Mouse (Mus musculus) v-Abl transformed pro-B cells (cell line): ENCODE data around the gene Zfp316.

ENCODE experiments used
- in situ Hi-C, 2 experiments: fragments of 400-800 bp; cut with MboI; formaldehyde crosslinking; loops; one replicate each; pipeline ENCODE4 v1.15.1; 2025; ENCODE audit not compliant: unreplicated experiment in 2 of 2

The Zfp316 gene

DNA sequence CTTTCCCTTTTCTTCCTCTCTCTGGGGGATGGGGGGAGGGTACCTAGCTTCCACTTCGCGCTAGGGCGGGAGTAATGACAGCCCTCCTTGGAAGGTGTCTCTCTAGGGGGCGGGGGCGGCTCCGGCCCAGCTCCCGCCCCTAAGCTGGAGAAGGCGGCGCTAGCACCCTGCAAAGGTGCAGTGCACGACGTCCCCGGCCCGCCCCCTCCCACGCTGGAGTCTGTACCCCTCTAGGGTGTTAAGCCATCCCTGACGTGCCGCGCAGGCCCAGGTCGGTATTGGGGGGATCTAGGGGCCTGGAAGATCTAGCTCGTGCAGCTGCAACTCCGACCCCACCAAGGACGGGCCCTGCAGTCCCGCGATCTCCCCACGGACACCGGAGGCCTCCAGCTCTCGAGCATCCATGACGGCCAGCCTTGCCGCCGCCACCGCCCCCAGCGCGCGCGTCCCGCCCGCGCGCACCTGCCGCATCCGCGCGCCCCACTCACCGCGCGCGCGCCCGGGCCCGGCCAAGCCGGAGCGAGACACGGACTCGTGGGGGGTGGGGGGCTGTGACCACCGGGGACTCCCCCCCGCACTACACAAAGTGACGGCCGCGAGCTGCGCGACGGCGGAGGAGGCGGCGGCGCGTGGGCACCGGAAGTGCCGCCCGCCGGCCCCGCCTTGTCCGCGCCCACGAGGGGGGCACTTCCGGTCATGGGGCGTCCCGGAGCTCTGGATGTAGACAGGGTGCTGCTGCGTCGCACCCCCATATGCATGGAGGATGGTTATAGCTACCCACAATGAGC is at the start of gene Zfp316:
Gene Zfp316, minus strand, starts transcription at position 660 of the 788 bp plus-strand sequence.
- in situ Hi-C loops: no loop called here

DNA sequence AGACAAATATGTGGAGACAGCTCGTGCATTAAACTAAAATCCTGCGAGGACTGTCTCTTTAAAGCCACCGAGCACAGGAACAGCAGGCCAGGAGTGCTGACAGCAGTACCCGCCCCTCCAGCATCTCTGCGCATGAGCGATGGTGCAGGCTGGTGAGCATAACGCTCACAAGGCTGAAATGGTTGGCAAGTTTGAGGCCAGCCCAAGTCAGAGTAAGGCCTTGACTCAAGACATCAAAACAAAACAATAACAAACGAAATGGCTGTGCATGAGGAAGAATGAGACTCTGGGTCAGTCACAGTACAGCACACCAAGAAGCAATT is 47.4 kb upstream of the Zfp316 start:
- in situ Hi-C loops: loop anchor here (5.0 to 25.0 kb wide), 3 partner anchors 90 to 1445 kb away; partner anchors contain the start of genes Tmem130 (in 1 of the 2) and Trrap (in 1 of the 2)

DNA sequence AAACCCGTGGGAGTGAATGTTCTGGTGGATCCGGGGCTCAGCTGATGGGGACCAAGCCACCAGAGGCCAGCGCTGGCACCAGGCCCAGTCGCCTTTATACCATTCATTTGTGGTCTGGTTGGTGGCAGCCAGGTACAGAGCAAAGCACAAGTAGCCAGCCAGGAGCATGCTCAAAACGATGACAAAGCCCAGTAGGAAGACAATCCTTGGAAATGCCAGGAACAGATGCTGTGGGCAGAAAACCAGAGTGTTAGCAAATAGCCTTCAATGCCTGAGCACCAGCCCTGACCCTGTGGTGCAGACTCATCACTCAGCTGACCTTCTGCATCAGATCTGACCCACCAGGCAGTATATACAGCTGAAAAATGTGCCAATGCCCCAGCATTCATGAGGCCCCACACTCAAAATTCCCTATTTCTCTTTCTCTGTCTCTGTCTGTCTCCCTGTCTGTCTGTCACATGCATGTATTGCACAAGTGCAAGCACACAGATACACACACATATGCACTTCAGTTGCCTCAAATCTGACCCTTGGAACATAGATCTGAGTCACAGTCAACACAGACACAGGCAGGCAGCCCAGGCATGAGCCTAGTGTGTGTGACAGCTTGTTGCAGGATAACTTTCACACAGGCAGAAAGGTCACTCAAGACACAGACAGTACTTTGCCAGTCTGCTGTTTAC is 46.9 kb upstream of the Zfp316 start:
- in situ Hi-C loops: loop anchor here (5.0 to 25.0 kb wide), 3 partner anchors 91 to 1446 kb away; partner anchors contain the start of genes Tmem130 (in 1 of the 2) and Trrap (in 1 of the 2)

DNA sequence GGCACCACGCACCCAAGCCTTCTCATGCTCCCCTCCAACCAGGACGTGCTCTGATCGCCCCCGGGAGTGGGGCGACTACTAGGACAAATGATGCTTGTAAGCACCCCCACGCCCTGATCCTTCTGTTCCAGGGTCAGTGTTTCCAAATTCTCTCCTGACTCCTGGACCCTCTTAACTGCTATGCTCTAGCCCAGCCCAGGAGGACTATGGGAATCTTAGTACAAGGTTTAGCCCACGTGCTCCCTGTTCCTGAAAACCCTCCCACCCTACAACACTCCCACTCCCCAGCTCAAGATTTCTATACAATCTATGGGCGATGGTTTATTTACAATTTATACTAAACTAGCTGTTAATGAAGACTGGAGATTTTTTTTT is 45.7 kb upstream of the Zfp316 start:
- in situ Hi-C loops: loop anchor here (5.0 to 25.0 kb wide), 3 partner anchors 92 to 1447 kb away; partner anchors contain the start of genes Tmem130 (in 1 of the 2) and Trrap (in 1 of the 2)

DNA sequence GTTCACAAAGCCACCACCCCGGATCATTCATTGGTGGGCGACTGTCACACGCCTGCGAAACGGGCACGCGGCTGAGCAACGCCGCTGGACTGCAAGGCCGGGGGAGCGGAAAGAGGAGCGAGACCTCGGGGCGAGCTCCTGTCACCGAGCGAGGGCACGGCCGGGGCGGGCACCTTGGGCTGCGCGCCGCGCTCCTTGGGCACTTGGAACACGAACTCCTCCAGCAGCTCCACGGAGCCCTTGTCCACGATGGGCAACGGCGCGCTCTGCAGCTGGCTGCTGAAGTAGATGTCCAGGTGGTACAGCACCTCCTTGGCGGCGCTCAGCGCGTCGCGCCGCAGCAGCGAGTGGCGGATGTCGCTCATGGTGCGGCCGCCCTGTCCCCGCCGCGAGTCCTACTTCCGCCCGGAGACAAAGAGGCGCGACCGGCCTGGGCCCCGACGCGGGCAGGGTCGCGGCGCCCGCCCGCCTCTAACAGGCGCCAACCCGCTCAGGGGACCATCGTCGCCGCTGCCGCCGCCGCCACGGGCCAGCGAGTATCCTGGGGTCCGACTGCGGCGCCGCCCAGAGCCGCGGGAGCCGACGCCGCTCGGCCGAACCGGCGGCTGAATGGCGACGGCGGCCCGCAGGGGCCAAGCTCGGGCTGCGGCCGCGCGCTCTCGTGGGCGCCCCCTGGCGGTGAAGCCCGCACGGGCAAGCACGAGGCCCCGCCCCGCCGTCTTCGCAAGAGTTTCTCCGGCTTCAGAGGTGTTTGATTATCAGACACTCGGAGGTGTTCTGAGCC is 45.1 kb upstream of the Zfp316 start, which contains the start of gene E130309D02Rik:
Gene E130309D02Rik, minus strand, starts transcription at position 631 of the 784 bp plus-strand sequence.
- in situ Hi-C loops: loop anchor here (5.0 to 25.0 kb wide), 3 partner anchors 92 to 1447 kb away; partner anchors contain the start of genes Tmem130 (in 1 of the 2) and Trrap (in 1 of the 2)

DNA sequence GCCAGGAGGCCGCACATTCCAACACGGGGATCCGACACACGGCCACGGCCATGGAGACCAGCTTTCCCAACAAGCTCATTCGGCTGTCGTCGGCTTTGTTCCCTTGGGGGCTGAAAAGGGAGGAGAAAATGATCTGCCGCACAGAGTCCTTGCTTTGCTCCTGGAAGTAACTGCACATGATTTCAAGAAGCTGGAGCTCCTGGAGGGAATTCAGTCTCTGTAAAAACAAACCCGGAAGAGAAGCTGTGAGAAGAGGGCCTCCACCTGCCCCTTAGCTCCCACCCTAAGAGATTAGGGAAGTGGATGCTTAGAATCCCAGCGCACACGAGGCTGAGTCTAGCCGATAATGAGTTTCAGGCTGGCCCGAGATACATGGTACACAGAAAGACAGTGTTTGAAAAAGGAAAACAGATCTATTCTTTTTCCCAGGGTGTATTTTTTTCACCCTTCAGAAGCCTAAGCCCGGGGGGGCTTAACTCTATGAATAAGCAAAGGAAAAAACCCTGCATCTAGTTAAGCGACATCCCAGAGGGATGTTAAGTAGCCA is 44.4 kb upstream of the Zfp316 start:
- in situ Hi-C loops: loop anchor here (10.0 to 25.0 kb wide), 2 partner anchors 231 to 1448 kb away; partner anchors contain the start of genes Tmem130 (in 1 of the 2) and Trrap (in 1 of the 2)

DNA sequence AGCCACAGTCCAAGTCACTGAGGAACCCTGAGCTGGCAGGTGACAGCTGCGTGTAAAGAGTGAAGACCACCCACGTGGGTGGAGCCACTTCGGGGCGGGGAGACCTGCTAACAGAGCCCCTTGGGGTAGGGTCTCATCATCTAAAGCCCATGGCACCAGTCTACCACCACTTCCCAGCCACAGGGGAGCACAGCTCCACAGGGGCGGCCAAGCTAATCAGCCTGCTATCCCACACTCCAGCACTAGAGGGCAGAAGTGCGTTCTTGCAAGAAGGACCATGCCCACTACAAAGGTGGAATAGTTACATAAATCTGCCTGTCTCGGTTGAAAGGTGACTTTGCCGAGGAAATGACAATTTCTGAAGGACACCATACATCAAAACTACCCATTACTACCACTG is 42.1 kb upstream of the Zfp316 start:
- in situ Hi-C loops: loop anchor here (10.0 to 25.0 kb wide), 2 partner anchors 233 to 1450 kb away; partner anchors contain the start of genes Tmem130 (in 1 of the 2) and Trrap (in 1 of the 2)

DNA sequence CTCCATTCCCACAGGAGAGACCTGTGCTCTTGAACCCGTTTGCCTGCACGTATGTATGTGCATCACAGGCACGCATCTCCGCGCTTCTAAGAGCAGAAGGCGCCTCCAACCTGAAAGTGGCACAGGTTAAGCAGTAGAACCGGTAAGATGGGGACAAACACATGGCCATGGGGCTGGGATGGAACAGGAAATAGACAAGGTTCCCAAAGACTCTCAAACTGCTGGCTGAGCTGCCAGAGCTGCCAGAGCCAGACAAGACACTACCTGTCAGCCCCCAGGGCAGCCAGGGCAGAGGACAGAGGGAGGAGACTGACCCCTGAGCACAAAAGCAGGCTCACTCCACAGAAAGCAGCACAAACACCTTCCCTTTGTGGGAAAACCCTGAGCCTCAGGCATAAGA is 40.1 kb upstream of the Zfp316 start:
- in situ Hi-C loops: loop anchor here (10.0 to 25.0 kb wide), 3 partner anchors 235 to 1452 kb away; partner anchors contain the start of genes Tmem130 (in 1 of the 2) and Trrap (in 1 of the 2)

DNA sequence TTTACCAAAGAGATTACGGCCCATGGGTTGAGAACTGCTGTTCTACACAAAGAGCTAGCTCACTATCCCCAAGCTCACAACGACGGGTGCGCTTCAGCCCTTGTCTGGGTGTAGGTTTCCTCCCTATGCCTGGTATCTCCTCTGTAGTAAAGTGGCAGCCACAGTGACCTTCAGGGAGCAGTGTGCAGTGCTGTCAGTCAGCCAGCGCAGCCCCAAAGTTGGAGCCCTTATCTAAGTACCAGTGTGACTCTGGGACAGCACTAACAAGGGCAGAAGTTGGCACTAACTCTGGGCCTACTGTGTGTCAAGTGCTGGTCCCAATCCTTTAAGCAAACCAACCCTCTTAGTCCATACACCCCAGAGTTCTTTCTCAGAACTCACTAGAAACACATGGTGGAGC is 39.0 kb upstream of the Zfp316 start:
- in situ Hi-C loops: loop anchor here in 1 of 2 experiments (10.0 to 25.0 kb wide), 2 partner anchors 424 to 1453 kb away; partner anchors contain the start of genes Tmem130 and Trrap

DNA sequence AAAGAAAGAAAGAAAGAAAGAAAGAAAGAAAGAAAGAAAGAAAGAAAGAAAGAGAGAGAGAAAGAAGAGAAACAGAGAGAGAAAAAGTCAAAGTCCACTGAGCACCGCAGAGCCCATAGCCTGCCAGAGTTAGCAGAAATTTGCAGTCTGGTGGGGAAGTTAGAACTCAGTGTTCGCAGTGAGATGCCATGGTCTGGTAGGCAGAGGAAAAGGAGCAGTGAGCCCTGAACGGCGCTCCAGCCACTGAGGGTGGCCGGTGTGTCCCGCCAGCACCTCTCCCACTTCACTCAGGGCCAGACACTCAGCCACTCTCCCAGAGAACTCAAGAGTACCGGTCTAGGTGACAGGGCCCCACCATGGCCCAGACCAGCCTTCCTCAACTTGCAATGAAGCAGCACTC is 34.4 kb upstream of the Zfp316 start:
- in situ Hi-C loops: loop anchor here in 1 of 2 experiments (5.0 to 25.0 kb wide), 3 partner anchors 367 to 1458 kb away; partner anchors contain the start of genes Tmem130 and Trrap

DNA sequence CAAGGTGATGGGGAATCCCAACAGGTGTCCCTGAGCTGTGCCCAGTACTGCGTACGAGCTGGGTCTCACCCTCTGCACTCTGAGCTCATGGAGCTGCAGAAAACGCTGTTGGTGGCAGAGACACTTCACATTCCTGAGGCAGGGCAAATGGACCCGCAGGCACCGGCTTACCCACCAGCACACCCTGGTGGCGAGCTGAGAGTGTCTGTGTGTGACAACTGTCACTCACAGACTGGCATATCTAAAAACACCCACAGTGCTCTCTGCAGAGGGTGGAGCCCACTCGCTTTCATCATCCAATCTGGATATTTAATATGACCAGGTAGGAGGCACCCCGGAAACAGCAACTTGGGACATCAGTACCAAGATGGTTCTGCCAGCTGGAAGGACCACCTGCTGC is 31.5 kb upstream of the Zfp316 start:
- in situ Hi-C loops: loop anchor here in 1 of 2 experiments (5.0 to 25.0 kb wide), 3 partner anchors 364 to 1461 kb away; partner anchors contain the start of genes Tmem130 and Trrap

DNA sequence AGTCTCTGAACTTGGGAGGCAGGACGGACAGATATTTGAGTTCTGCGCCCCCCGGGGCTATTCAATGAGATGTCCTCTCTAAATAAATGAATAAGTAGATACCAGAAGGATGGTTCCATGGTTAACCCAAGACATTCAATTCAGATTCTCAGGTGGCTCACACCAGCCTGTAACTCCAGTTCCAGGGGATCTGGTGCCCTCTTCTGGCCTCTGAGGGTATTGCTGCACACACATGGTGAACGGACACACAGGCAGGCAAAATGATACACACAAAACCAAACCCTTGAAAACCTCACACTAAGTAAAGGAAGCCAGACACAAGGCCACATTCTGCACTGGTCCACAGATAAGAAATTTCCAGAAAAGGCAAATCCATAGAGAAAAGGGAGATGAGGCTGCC is 29.9 kb upstream of the Zfp316 start:
- in situ Hi-C loops: loop anchor here (5.0 to 25.0 kb wide), 4 partner anchors 122 to 1463 kb away; partner anchors contain the start of genes Tmem130 (in 1 of the 2) and Trrap (in 1 of the 2)

DNA sequence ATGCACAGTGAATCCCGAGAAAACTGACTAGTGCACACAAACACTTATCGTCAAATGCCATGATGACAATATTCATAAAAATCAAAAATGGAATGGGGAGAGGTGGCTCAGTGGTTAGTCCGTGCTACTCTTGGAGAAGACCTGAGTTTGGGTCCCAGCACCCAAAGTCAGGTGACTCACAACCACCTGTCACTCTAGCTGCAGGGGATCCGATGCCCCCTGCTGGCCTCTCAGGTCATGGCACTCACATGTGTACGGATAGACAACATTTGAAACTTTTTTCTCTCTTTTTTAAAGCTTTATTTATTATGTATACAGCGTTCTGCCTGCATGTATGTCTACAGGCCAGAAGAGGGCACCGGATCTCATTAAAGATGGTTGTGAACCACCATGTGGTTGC is 28.6 kb upstream of the Zfp316 start:
- in situ Hi-C loops: loop anchor here (5.0 kb wide), 1 partner anchor 121 kb away; no protein-coding TSS in a partner anchor

DNA sequence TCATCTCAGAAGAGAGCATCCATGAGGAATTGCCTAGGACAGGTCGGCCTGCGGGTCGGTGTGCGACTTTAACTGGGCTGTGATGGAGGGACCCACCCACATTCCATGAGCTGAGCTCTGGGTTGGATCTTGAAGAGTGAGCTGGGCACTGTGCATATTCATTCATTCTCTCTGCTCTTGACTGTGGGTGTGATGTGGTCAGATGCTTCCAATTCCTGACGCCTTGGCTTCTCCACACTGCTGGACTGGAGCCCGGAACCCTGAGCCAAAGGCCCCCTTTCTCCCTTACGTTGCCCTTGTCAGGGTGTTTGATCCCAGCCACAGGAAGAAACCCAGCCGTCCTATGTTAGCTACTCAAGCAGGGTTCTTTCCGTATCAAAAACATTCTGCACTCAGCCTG is 28.2 kb upstream of the Zfp316 start:
- in situ Hi-C loops: loop anchor here (5.0 kb wide), 1 partner anchor 121 kb away; no protein-coding TSS in a partner anchor

DNA sequence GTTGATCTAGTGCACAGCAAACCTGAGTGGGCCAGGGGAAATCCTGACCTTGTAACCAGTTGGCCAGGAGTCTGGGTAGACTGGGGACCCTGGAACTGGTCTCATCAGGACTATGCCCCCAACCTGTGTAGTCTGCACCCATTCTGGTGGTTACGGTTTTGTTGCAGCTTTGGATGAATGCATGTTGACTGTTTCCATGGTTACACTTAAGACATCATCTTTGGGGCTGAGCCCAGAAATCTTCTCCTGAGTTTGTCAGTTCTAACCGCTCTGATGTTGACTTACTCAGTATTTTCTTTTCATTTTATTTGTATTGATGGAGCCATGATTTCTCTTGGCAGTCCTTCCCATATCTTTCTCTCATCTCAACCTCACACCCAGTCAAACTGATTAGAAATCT is 25.5 kb upstream of the Zfp316 start:
- in situ Hi-C loops: loop anchor here (5.0 kb wide), 1 partner anchor 118 kb away; no protein-coding TSS in a partner anchor

DNA sequence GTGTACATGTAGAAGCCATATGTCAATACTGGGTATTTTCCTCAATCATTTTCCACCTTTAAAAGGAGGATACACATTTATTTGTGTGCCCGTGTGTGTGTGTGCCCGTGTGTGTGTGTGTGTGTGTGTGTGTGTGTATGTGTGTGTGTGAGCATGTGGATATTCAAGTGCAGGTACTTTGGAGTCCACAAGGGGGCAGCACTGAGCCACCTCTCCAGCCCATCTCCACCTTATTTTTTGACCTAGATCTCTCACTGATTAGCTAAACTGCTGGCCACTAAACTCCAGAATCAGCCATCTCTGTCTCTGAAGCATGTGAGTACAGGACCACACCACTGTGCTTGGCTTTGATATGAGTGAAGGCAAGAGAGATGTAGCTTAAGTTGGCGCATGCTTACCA is 25.0 kb upstream of the Zfp316 start:
- in situ Hi-C loops: loop anchor here (5.0 kb wide), 1 partner anchor 118 kb away; no protein-coding TSS in a partner anchor

DNA sequence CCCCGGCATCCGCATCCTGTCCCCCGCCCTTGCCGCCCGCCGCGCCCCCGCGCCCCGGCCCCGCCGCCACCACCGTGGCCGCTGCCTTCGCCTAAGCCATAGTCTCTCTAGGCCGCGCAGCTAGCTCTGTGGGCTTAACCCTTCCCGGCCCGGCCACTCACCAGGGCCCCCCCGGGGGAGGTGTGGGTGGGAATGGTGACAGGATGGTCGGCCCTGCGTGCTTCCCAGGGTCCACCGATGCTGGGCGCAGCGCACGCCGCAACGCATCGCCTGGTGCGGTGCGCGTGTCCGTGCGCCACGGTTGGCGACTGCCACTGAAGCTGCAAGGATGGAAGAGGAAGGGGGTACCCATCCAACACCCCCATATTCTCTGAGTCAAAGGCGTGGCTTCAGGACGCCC is 23.6 kb upstream of the Zfp316 start, which contains the start of gene Zfp853:
Gene Zfp853, minus strand, starts transcription at position 220 of the 400 bp plus-strand sequence.
- in situ Hi-C loops: no loop called here

DNA sequence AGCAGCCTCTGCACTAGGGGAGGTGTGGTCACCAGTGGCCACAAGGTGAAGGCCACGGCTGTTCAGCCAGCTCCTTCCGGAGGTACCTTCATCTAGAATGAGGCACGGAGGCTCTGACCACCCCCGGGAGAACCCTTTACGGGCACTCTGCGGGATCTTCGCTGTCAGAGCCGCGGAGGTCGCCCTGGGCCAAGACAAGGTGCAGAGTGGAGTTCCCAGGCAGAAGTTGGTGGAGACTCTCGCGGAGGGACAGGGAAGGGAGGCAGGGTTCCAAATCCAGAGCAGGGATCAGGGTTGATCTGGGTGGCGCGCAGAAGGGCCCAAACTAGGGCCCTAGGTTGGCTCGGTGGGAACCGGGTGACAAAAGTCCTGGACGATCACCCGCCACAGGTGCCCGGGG is 23.1 kb upstream of the Zfp316 start:
- in situ Hi-C loops: no loop called here

DNA sequence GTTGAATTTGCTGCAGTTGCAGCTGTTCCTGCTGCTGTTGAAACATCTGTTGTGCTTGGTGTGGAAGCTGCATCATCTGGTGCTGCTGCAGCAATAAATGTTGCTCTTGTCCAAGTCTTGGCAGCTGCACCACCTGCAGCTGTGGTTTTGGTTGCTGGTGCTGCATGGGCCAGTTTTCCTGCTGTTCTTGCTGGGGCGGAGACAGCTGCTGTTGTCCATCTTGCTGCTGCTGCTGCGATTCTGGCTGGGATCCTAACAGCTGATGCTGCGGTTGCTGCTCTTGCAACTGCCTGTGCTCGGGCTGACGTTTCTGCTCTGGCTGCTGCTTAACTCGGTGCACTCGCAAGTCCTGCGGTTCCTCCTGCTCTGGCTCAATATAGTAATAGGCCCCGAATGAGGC is 19.5 kb upstream of the Zfp316 start:
- in situ Hi-C loops: no loop called here
